Mouse (Mus musculus): ENCODE data around the gene Disc1. TPM values are rescaled to one million over a fixed set of nuclear protein-coding genes. Genes with fewer than 3 reads are reported as not detected.

Disc1 gene
- polyA plus RNA-seq, 1 experiment from 2014 or later: 0.97 TPM

GRCm38 (mm10) chr8:125268181-125268705, 214.2 kb downstream of the Disc1 start:
- ATAC-seq: peak; percentile 49
- Histone ChIP-seq H3K4me3 (ENCODE audit: low read depth, low read length) (no peak overlapping the region), H3K36me3 (ENCODE audit: insufficient read depth, low read length) (no peaks in the 10 kb centered on the region), H3K9ac (replicated peaks; ENCODE audit: low read depth) (no peak overlapping the region), H3K4me1 (ENCODE audit: insufficient read depth, low read depth, low read length) (peaks cover 6% of the 10 kb centered on the region; the same call in 1 of the 2 replicates), H3K27me3 (replicated peaks; ENCODE audit: insufficient read depth, low read length) (no peaks in the 10 kb centered on the region), H3K4me2 (replicated peaks; ENCODE audit: low read depth, low read length) (no peak overlapping the region), H3K27ac (ENCODE audit: low read length) (no peak overlapping the region), H3K9me3 (ENCODE audit: low read length) (no peaks in the 10 kb centered on the region)
- peak; percentile 28 for DNase-seq (ENCODE audit: low spot score)
- 0 out of 2 replicates have a peak, but pooled peaks have one; percentile 28 for TF ChIP-seq EP300 (IDR thresholded peaks at IDR 0.05)
- TF ChIP-seq CTCF (IDR thresholded peaks at IDR 0.05): no peak
- WGBS: 35% methylated on average over 6 of the region's 6 CpGs

GRCm38 (mm10) chr8:125270292-125270691, 216.3 kb downstream of the Disc1 start:
- Histone ChIP-seq H3K4me1 (ENCODE audit: insufficient read depth, low read depth, low read length) (peaks cover 6% of the 10 kb centered on the region; the same call in 1 of the 2 replicates), H3K4me2 (replicated peaks; ENCODE audit: low read depth, low read length) (no peak overlapping the region), H3K27ac (ENCODE audit: low read length) (no peak overlapping the region), H3K27me3 (replicated peaks; ENCODE audit: insufficient read depth, low read length) (no peaks in the 10 kb centered on the region), H3K9ac (replicated peaks; ENCODE audit: low read depth) (no peak overlapping the region), H3K4me3 (ENCODE audit: low read depth, low read length) (no peak overlapping the region), H3K36me3 (ENCODE audit: insufficient read depth, low read length) (no peaks in the 10 kb centered on the region), H3K9me3 (ENCODE audit: low read length) (no peaks in the 10 kb centered on the region)
- ATAC-seq (no peak), DNase-seq (ENCODE audit: low spot score) (no peak)
- TF ChIP-seq CTCF (IDR thresholded peaks at IDR 0.05) (no peak), EP300 (IDR thresholded peaks at IDR 0.05) (no peak)
- WGBS: 57% methylated on average over 7 of the region's 7 CpGs

GRCm38 (mm10) chr8:125271357-125271756, 217.4 kb downstream of the Disc1 start:
- no peak for DNase-seq (ENCODE audit: low spot score)
- no peaks in the 10 kb centered on the region for H3K9me3 ChIP-seq (ENCODE audit: low read length)
- no peaks in the 10 kb centered on the region for H3K36me3 ChIP-seq (ENCODE audit: insufficient read depth, low read length)
- no peak overlapping the region for H3K9ac ChIP-seq (replicated peaks; ENCODE audit: low read depth)
- no peak overlapping the region for H3K4me2 ChIP-seq (replicated peaks; ENCODE audit: low read depth, low read length)
- no peak overlapping the region for H3K4me3 ChIP-seq (ENCODE audit: low read depth, low read length)
- ATAC-seq: no peak
- WGBS: 71% methylated on average over 5 of the region's 5 CpGs
- H3K4me1 ChIP-seq (ENCODE audit: insufficient read depth, low read depth, low read length): peaks cover 6% of the 10 kb centered on the region; the same call in 1 of the 2 replicates
- TF ChIP-seq EP300 (IDR thresholded peaks at IDR 0.05): no peak
- no peak for TF ChIP-seq CTCF (IDR thresholded peaks at IDR 0.05)
- H3K27me3 ChIP-seq (replicated peaks; ENCODE audit: insufficient read depth, low read length): no peaks in the 10 kb centered on the region
- 0 out of 2 replicates have a peak overlapping the region, but pooled peaks have one; percentile 22 for H3K27ac ChIP-seq (ENCODE audit: low read length)

- no peaks in the 10 kb centered on the region for H3K9me3 ChIP-seq (ENCODE audit: low read length)
- H3K36me3 ChIP-seq (ENCODE audit: insufficient read depth, low read length): no peaks in the 10 kb centered on the region
- peak overlapping the region; percentile 22 for H3K27ac ChIP-seq (ENCODE audit: low read length)
- no peak overlapping the region for H3K4me3 ChIP-seq (ENCODE audit: low read depth, low read length)
- peak; percentile 53 for DNase-seq (ENCODE audit: low spot score)
- 30% methylated on average over 13 of the region's 13 CpGs for WGBS
- H3K9ac ChIP-seq (replicated peaks; ENCODE audit: low read depth): no peak overlapping the region
- ATAC-seq: peak; percentile 82
- no peaks in the 10 kb centered on the region for H3K27me3 ChIP-seq (replicated peaks; ENCODE audit: insufficient read depth, low read length)
- TF ChIP-seq CTCF (IDR thresholded peaks at IDR 0.05): no peak
- peak; percentile 72 for TF ChIP-seq EP300 (IDR thresholded peaks at IDR 0.05)
- no peak overlapping the region for H3K4me2 ChIP-seq (replicated peaks; ENCODE audit: low read depth, low read length)
- peaks cover 6% of the 10 kb centered on the region; the same call in 1 of the 2 replicates for H3K4me1 ChIP-seq (ENCODE audit: insufficient read depth, low read depth, low read length)
Measured at GRCm38 (mm10) chr8:125272089-125272866, 218.3 kb downstream of the Disc1 start.

GRCm38 (mm10) chr8:125277071-125277682, 223.2 kb downstream of the Disc1 start:
- no peak overlapping the region for H3K4me3 ChIP-seq (ENCODE audit: low read depth, low read length)
- no peaks in the 10 kb centered on the region for H3K27me3 ChIP-seq (replicated peaks; ENCODE audit: insufficient read depth, low read length)
- ATAC-seq (no peak), DNase-seq (ENCODE audit: low spot score) (no peak)
- no peaks in the 10 kb centered on the region for H3K4me1 ChIP-seq (ENCODE audit: insufficient read depth, low read depth, low read length)
- H3K9me3 ChIP-seq (ENCODE audit: low read length): no peaks in the 10 kb centered on the region
- H3K27ac ChIP-seq (ENCODE audit: low read length): no peak overlapping the region
- H3K36me3 ChIP-seq (ENCODE audit: insufficient read depth, low read length): no peaks in the 10 kb centered on the region
- no peak for TF ChIP-seq CTCF (IDR thresholded peaks at IDR 0.05)
- no peak for TF ChIP-seq EP300 (IDR thresholded peaks at IDR 0.05)
- no peak overlapping the region for H3K9ac ChIP-seq (replicated peaks; ENCODE audit: low read depth)
- WGBS: 47% methylated on average over 11 of the region's 11 CpGs
- H3K4me2 ChIP-seq (replicated peaks; ENCODE audit: low read depth, low read length): no peak overlapping the region

GRCm38 (mm10) chr8:125279156-125279555, 225.2 kb downstream of the Disc1 start:
- Histone ChIP-seq H3K9ac (replicated peaks; ENCODE audit: low read depth) (no peak overlapping the region), H3K4me2 (replicated peaks; ENCODE audit: low read depth, low read length) (no peak overlapping the region), H3K9me3 (ENCODE audit: low read length) (no peaks in the 10 kb centered on the region), H3K4me1 (ENCODE audit: insufficient read depth, low read depth, low read length) (no peaks in the 10 kb centered on the region), H3K27ac (ENCODE audit: low read length) (no peak overlapping the region), H3K4me3 (ENCODE audit: low read depth, low read length) (no peak overlapping the region), H3K36me3 (ENCODE audit: insufficient read depth, low read length) (no peaks in the 10 kb centered on the region), H3K27me3 (replicated peaks; ENCODE audit: insufficient read depth, low read length) (no peaks in the 10 kb centered on the region)
- DNase-seq (ENCODE audit: low spot score) (no peak), ATAC-seq (no peak)
- TF ChIP-seq EP300 (IDR thresholded peaks at IDR 0.05) (no peak), CTCF (IDR thresholded peaks at IDR 0.05) (no peak)
- WGBS: 89% methylated on average over 2 of the region's 2 CpGs
